Mouse (Mus musculus): Measurements from ENCODE around the gene Ankle2. TPM values are rescaled to one million over a fixed set of nuclear protein-coding genes. Genes with fewer than 3 reads are reported as not detected.

Gene Ankle2
- polyA plus RNA-seq, 1 experiment from 2014 or later: 46.1 TPM

GRCm38 (mm10) chr5:110225056-110225455 lies 5.7 kb upstream of the Ankle2 start:
- 91% methylated on average over 3 of the region's 3 CpGs for WGBS
- DNase-seq (ENCODE audit: low spot score) (no peak), ATAC-seq (replicated peaks; ENCODE audit: insufficient number of reproducible peaks, low FRiP score, low TSS enrichment, low read depth) (no peak)
- H3K4me2 ChIP-seq (ENCODE audit: low read depth, low read length): no peak overlapping the region
- no peak overlapping the region for H3K9ac ChIP-seq (replicated peaks; ENCODE audit: low read length)
- H3K27me3 ChIP-seq (ENCODE audit: control insufficient read depth, insufficient read depth, low read length): no peaks in the 10 kb centered on the region
- no peak overlapping the region for H3K27ac ChIP-seq (replicated peaks; ENCODE audit: low read depth, low read length)
- no peaks in the 10 kb centered on the region for H3K4me1 ChIP-seq (ENCODE audit: control insufficient read depth, insufficient read depth, low read length)
- no peak overlapping the region for H3K4me3 ChIP-seq (ENCODE audit: low read depth, low read length)
- no peaks in the 10 kb centered on the region for H3K9me3 ChIP-seq (replicated peaks; ENCODE audit: control insufficient read depth, low read length)
- no peaks in the 10 kb centered on the region; the same call in 1 of the 2 replicates for H3K36me3 ChIP-seq (replicated peaks; ENCODE audit: control insufficient read depth, insufficient read depth, low read depth, low read length)

DNA sequence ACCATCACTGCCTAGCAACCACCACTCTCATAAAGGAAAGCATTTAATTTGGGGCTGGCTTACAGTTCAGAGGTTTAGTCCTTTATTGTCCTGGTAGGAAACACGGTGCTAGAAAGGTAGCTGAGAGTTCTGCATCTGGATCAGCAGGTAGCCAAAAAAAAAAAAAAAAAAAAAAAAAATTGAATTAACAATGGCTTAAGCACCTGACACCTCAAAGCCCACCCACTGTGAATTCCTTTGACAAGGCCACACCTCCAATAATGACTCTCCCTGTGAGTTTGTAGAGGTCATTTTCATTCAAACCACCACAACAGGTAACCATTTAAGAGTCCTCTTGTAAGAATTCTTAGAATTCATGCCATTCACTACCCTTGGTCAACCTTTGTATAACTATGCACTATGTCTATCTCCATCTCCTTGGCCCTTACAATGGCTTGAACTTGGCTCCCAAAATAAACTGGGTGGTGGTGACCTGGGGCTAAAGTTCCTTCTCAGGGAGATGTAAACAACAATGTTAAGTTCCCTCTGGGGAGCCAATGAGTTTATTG lies 3.4 kb upstream of the Ankle2 start:
- H3K4me1 ChIP-seq (ENCODE audit: control insufficient read depth, insufficient read depth, low read length): no peaks in the 10 kb centered on the region
- no peaks in the 10 kb centered on the region for H3K9me3 ChIP-seq (replicated peaks; ENCODE audit: control insufficient read depth, low read length)
- no peak overlapping the region for H3K9ac ChIP-seq (replicated peaks; ENCODE audit: low read length)
- no peak overlapping the region for H3K4me3 ChIP-seq (ENCODE audit: low read depth, low read length)
- DNase-seq (ENCODE audit: low spot score) (no peak), ATAC-seq (replicated peaks; ENCODE audit: insufficient number of reproducible peaks, low FRiP score, low TSS enrichment, low read depth) (no peak)
- no peaks in the 10 kb centered on the region for H3K27me3 ChIP-seq (ENCODE audit: control insufficient read depth, insufficient read depth, low read length)
- no peaks in the 10 kb centered on the region for H3K36me3 ChIP-seq (replicated peaks; ENCODE audit: control insufficient read depth, insufficient read depth, low read depth, low read length)
- H3K27ac ChIP-seq (replicated peaks; ENCODE audit: low read depth, low read length): no peak overlapping the region
- 44% methylated on average over 1 of the region's 1 CpGs for WGBS
- no peak overlapping the region for H3K4me2 ChIP-seq (ENCODE audit: low read depth, low read length)

DNA sequence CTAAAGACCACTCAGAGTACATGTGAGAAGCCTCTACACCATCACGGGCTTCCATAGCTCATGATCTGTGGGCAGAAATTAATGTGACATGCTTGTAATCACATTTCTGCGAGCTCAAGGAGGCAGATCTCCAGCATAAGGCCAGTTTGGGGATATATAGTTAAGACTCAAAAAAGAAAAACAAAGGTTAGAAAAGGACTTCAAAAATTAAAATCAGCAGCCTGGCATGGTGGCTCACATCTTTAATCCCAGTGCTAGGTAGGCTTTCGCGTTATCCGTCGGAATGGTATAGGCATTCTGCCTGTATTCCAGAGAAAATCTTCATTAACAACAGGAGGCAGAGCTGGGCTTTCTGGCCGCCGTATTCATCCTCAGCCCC lies 414 bp upstream of the Ankle2 start:
- no peaks in the 10 kb centered on the region for H3K4me1 ChIP-seq (ENCODE audit: control insufficient read depth, insufficient read depth, low read length)
- no peaks in the 10 kb centered on the region for H3K9me3 ChIP-seq (replicated peaks; ENCODE audit: control insufficient read depth, low read length)
- no peaks in the 10 kb centered on the region for H3K27me3 ChIP-seq (ENCODE audit: control insufficient read depth, insufficient read depth, low read length)
- H3K9ac ChIP-seq (replicated peaks; ENCODE audit: low read length): peak overlapping the region; percentile 97
- H3K27ac ChIP-seq (replicated peaks; ENCODE audit: low read depth, low read length): peak overlapping the region; percentile 91
- no peak for DNase-seq (ENCODE audit: low spot score)
- peak overlapping the region; percentile 42 for H3K4me2 ChIP-seq (ENCODE audit: low read depth, low read length)
- H3K36me3 ChIP-seq (replicated peaks; ENCODE audit: control insufficient read depth, insufficient read depth, low read depth, low read length): no peaks in the 10 kb centered on the region
- no peak for ATAC-seq (replicated peaks; ENCODE audit: insufficient number of reproducible peaks, low FRiP score, low TSS enrichment, low read depth)
- H3K4me3 ChIP-seq (ENCODE audit: low read depth, low read length): peak overlapping the region; percentile 94
- 10% methylated on average over 8 of the region's 8 CpGs for WGBS

GRCm38 (mm10) chr5:110231638-110232037 lies 834 bp downstream of the Ankle2 start:
- Histone ChIP-seq H3K9me3 (replicated peaks; ENCODE audit: control insufficient read depth, low read length) (no peaks in the 10 kb centered on the region), H3K4me1 (ENCODE audit: control insufficient read depth, insufficient read depth, low read length) (no peaks in the 10 kb centered on the region), H3K27me3 (ENCODE audit: control insufficient read depth, insufficient read depth, low read length) (no peaks in the 10 kb centered on the region), H3K27ac (replicated peaks; ENCODE audit: low read depth, low read length) (no peak overlapping the region), H3K9ac (replicated peaks; ENCODE audit: low read length) (peak overlapping the region; percentile 97), H3K36me3 (replicated peaks; ENCODE audit: control insufficient read depth, insufficient read depth, low read depth, low read length) (no peaks in the 10 kb centered on the region), H3K4me2 (ENCODE audit: low read depth, low read length) (peak overlapping the region; percentile 42), H3K4me3 (ENCODE audit: low read depth, low read length) (peak overlapping the region; percentile 94)
- DNase-seq (ENCODE audit: low spot score) (peak; percentile 32), ATAC-seq (replicated peaks; ENCODE audit: insufficient number of reproducible peaks, low FRiP score, low TSS enrichment, low read depth) (no peak)
- 46% methylated on average over 13 of the region's 13 CpGs for WGBS

DNA sequence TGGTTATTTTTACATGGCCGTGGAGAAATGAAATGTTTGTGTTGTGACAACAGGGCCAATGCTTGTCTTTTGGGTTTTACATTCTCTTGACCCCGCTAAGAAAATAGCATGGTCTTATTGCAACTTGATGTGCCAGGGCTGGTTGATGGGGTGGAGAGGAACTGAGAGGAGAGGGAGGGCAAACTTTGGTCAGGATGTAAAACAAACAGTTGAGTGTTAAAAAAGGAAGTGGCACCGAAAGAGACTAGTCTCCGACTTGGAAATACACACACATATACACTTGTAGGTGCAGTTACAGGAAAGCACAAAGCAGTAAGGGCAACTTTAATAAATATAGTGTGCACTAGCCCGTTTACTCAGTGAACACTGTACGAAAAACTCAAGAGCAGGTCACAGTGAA lies 1.5 kb downstream of the Ankle2 start:
- no peaks in the 10 kb centered on the region for H3K27me3 ChIP-seq (ENCODE audit: control insufficient read depth, insufficient read depth, low read length)
- no peak for ATAC-seq (replicated peaks; ENCODE audit: insufficient number of reproducible peaks, low FRiP score, low TSS enrichment, low read depth)
- no peak overlapping the region for H3K9ac ChIP-seq (replicated peaks; ENCODE audit: low read length)
- H3K4me2 ChIP-seq (ENCODE audit: low read depth, low read length): no peak overlapping the region
- no peak overlapping the region for H3K4me3 ChIP-seq (ENCODE audit: low read depth, low read length)
- 91% methylated on average over 6 of the region's 6 CpGs for WGBS
- H3K4me1 ChIP-seq (ENCODE audit: control insufficient read depth, insufficient read depth, low read length): no peaks in the 10 kb centered on the region
- H3K27ac ChIP-seq (replicated peaks; ENCODE audit: low read depth, low read length): no peak overlapping the region
- no peaks in the 10 kb centered on the region for H3K9me3 ChIP-seq (replicated peaks; ENCODE audit: control insufficient read depth, low read length)
- H3K36me3 ChIP-seq (replicated peaks; ENCODE audit: control insufficient read depth, insufficient read depth, low read depth, low read length): no peaks in the 10 kb centered on the region
- no peak for DNase-seq (ENCODE audit: low spot score)

- peaks cover 3% of the 10 kb centered on the region for H3K36me3 ChIP-seq (replicated peaks; ENCODE audit: control insufficient read depth, insufficient read depth, low read depth, low read length)
- H3K27ac ChIP-seq (replicated peaks; ENCODE audit: low read depth, low read length): no peak overlapping the region
- ATAC-seq (replicated peaks; ENCODE audit: insufficient number of reproducible peaks, low FRiP score, low TSS enrichment, low read depth): no peak
Measured at GRCm38 (mm10) chr5:110244091-110244490, 13.3 kb downstream of the Ankle2 start.

DNA sequence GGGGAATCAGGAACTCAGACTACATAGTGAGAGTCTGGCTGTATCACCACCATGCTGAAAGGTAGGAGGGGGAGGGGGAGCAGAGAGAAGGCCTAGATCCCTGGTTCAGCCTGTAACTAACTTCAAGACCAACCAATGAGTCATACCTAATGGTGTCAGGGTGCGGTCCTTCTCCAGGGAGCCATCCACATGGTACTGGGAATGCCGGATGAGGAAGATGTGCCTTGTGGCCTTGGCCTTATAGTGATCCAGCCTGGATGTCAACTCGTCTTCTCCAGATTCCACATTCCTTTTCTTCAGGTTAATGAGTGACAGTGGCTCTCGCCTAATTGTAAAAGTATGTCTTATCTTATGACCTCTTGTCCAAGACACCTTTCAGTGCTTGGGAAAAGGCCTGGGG lies 36.1 kb downstream of the Ankle2 start:
- Histone ChIP-seq H3K4me3 (ENCODE audit: low read depth, low read length) (no peak overlapping the region), H3K27ac (replicated peaks; ENCODE audit: low read depth, low read length) (no peak overlapping the region), H3K9me3 (replicated peaks; ENCODE audit: control insufficient read depth, low read length) (no peaks in the 10 kb centered on the region), H3K9ac (replicated peaks; ENCODE audit: low read length) (no peak overlapping the region), H3K4me1 (ENCODE audit: control insufficient read depth, insufficient read depth, low read length) (no peaks in the 10 kb centered on the region), H3K4me2 (ENCODE audit: low read depth, low read length) (no peak overlapping the region), H3K27me3 (ENCODE audit: control insufficient read depth, insufficient read depth, low read length) (no peaks in the 10 kb centered on the region), H3K36me3 (replicated peaks; ENCODE audit: control insufficient read depth, insufficient read depth, low read depth, low read length) (peaks cover 6% of the 10 kb centered on the region)
- 87% methylated on average over 4 of the region's 4 CpGs for WGBS
- DNase-seq (ENCODE audit: low spot score): no peak
- ATAC-seq (replicated peaks; ENCODE audit: insufficient number of reproducible peaks, low FRiP score, low TSS enrichment, low read depth): no peak

More at GRCm38 (mm10) chr5:110244091-110244490, 13.3 kb downstream of the Ankle2 start:
- no peaks in the 10 kb centered on the region for H3K9me3 ChIP-seq (replicated peaks; ENCODE audit: control insufficient read depth, low read length)
- H3K27me3 ChIP-seq (ENCODE audit: control insufficient read depth, insufficient read depth, low read length): no peaks in the 10 kb centered on the region
- WGBS: 79% methylated on average over 2 of the region's 2 CpGs
- no peak overlapping the region for H3K4me3 ChIP-seq (ENCODE audit: low read depth, low read length)
- H3K9ac ChIP-seq (replicated peaks; ENCODE audit: low read length): no peak overlapping the region
- no peak overlapping the region for H3K4me2 ChIP-seq (ENCODE audit: low read depth, low read length)
- H3K4me1 ChIP-seq (ENCODE audit: control insufficient read depth, insufficient read depth, low read length): no peaks in the 10 kb centered on the region
- no peak for DNase-seq (ENCODE audit: low spot score)

DNA sequence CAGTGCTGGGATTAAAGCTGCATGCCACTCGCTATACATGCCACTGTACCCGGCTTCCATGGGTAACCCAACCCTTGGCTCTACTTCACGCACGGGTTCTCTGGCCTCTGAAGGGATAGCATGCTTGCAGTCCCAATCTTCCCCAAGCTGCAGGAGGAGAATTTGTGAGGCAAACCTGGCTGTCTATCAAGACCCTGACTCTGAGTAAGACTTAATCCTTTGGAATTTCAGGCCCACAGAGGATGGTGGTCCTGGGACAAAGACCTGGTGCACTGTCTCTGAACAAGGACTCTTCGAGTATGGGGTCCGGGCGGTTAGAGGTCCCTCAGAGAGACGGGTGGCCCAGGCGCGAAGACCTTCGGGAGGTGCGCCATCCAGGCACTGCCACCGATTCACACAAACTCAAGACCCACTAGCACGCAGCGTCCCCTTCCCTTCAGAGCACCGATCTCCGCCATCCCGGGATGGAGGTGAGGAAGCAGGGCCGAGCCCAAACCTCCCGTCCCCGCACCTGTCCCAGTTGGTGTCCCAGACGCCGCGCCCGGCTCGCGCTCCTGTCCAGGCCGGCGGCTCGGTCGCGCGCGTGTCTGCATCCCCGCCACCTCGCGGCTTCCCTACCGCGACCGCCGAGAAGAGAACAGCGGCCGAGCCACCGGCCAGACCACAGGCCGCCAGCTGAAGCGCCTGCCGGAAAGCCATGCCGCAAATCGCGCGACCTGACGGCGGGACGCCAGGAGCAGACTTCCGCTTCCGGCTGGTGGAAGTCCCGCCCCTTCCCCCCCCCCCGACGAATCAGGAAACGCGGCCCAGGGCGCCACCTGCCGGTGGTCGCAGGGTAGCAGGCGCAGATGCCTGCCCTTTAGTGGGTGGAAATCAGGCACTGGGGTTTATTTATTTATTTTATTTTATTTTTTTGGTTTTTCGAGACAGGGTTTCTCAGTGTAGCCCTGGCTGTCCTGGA lies 38.6 kb downstream of the Ankle2 start, which contains the start of gene Pgam5:
Pgam5 (minus strand) TSS at position 773 of the 961 bp plus-strand sequence.
- H3K4me3 ChIP-seq (ENCODE audit: low read depth, low read length): peak within 1 kb of the TSS; percentile 95
- no peaks in the 10 kb centered on the region for H3K27me3 ChIP-seq (ENCODE audit: control insufficient read depth, insufficient read depth, low read length)
- WGBS: under 1% methylated on average over 65 of the region's 66 CpGs
- no peaks in the 10 kb centered on the region for H3K9me3 ChIP-seq (replicated peaks; ENCODE audit: control insufficient read depth, low read length)
- H3K4me2 ChIP-seq (ENCODE audit: low read depth, low read length): peak within 1 kb of the TSS; percentile 54
- peak within 1 kb of the TSS; percentile 35; the same call in 1 of the 2 replicates for H3K27ac ChIP-seq (replicated peaks; ENCODE audit: low read depth, low read length)
- no peaks in the 10 kb centered on the region for H3K4me1 ChIP-seq (ENCODE audit: control insufficient read depth, insufficient read depth, low read length)
- ATAC-seq (replicated peaks; ENCODE audit: insufficient number of reproducible peaks, low FRiP score, low TSS enrichment, low read depth) (peak; percentile 85), DNase-seq (ENCODE audit: low spot score) (peak; percentile 93)
- H3K9ac ChIP-seq (replicated peaks; ENCODE audit: low read length): peak within 1 kb of the TSS; percentile 90
- peaks cover 6% of the 10 kb centered on the region for H3K36me3 ChIP-seq (replicated peaks; ENCODE audit: control insufficient read depth, insufficient read depth, low read depth, low read length)
